ENCODE assay signal across 8 mouse cellular contexts in genomic region chr17:49309079-49309478, GRCm38 (mm10).
DNase-seq lines count a peak whose midpoint lies in the region; ATAC-seq lines count a peak whose summit lies in the region.

No protein-coding gene starts in this region.

- no peak overlapping the region for H3K9ac ChIP-seq in forebrain, embryonic 12.5 days
- no peak overlapping the region for H3K9ac ChIP-seq in intestine, embryonic 14.5 days (ENCODE audit: low read length)
- H3K9ac ChIP-seq in neural tube, embryonic 11.5 days (ENCODE audit: low read length), result no peak overlapping the region; the same call in 1 of the 2 replicates

- H3K4me3 ChIP-seq in forebrain, embryonic 12.5 days (replicated peaks), result no peak overlapping the region
- H3K4me3 ChIP-seq in intestine, embryonic 14.5 days (ENCODE audit: low read depth, low read length), result 0 out of 2 replicates have a peak overlapping the region, but pooled peaks have one; percentile 10
- no peak overlapping the region for H3K4me3 ChIP-seq in neural tube, embryonic 11.5 days (ENCODE audit: low read depth, low read length)

- H3K4me1 ChIP-seq in forebrain, embryonic 12.5 days, result no peaks in the 10 kb centered on the region
- H3K4me1 ChIP-seq in intestine, embryonic 14.5 days (replicated peaks; ENCODE audit: control insufficient read depth, insufficient read depth, low read length), result no peaks in the 10 kb centered on the region
- H3K4me1 ChIP-seq in neural tube, embryonic 11.5 days (ENCODE audit: control insufficient read depth, insufficient read depth, low read length), result no peaks in the 10 kb centered on the region

- DNase-seq in ES-CJ7 (ENCODE audit: low read depth, low spot score) (peak; percentile 30), WW6 (ENCODE audit: low read depth, low spot score) (peak; percentile 4)
- DNase-seq in intestine, embryonic 14.5 days (ENCODE audit: low spot score), result peak; percentile 78
- peak; percentile 72 to 85 for DNase-seq in layer of hippocampus, postnatal 36 days
- peak; percentile 66 for DNase-seq in neural tube, embryonic 11.5 days (ENCODE audit: low spot score)
- no peak for DNase-seq in thymus, postnatal 25 days

- no peaks in the 10 kb centered on the region for H3K36me3 ChIP-seq in forebrain, embryonic 12.5 days (replicated peaks)
- no peaks in the 10 kb centered on the region for H3K36me3 ChIP-seq in intestine, embryonic 14.5 days (ENCODE audit: control insufficient read depth, insufficient read depth, low read length)
- no peaks in the 10 kb centered on the region for H3K36me3 ChIP-seq in neural tube, embryonic 11.5 days (ENCODE audit: control insufficient read depth, insufficient read depth, low read length)

- H3K4me2 ChIP-seq in forebrain, embryonic 12.5 days, result peak overlapping the region; percentile 44
- peak overlapping the region; percentile 39 for H3K4me2 ChIP-seq in intestine, embryonic 14.5 days (ENCODE audit: low read length)
- H3K4me2 ChIP-seq in neural tube, embryonic 11.5 days (ENCODE audit: low read depth), result no peak overlapping the region

- ATAC-seq in forebrain, embryonic 12.5 days (ENCODE audit: low FRiP score), result peak; percentile 94
- ATAC-seq in intestine, embryonic 14.5 days (replicated peaks; ENCODE audit: low FRiP score, low TSS enrichment, low read depth), result peak; percentile 84
- ATAC-seq in neural tube, embryonic 11.5 days (ENCODE audit: insufficient read depth, low FRiP score, low TSS enrichment), result peak; percentile 77
- ATAC-seq in erythroid progenitor cell, adult 5-6 weeks (replicated peaks; ENCODE audit: low FRiP score, poor library complexity, severe bottlenecking), result no peak

- H3K9me3 ChIP-seq in forebrain, embryonic 12.5 days, result no peaks in the 10 kb centered on the region
- no peaks in the 10 kb centered on the region for H3K9me3 ChIP-seq in intestine, embryonic 14.5 days (ENCODE audit: control insufficient read depth, low read length)
- no peaks in the 10 kb centered on the region for H3K9me3 ChIP-seq in neural tube, embryonic 11.5 days (ENCODE audit: control insufficient read depth, low read length)

- H3K27ac ChIP-seq in forebrain, embryonic 12.5 days, result no peak overlapping the region
- no peak overlapping the region for H3K27ac ChIP-seq in intestine, embryonic 14.5 days (ENCODE audit: low read depth)
- H3K27ac ChIP-seq in neural tube, embryonic 11.5 days (ENCODE audit: low read depth, low read length), result no peak overlapping the region

- H3K27me3 ChIP-seq in forebrain, embryonic 12.5 days, result peaks cover 11% of the 10 kb centered on the region; the same call in 1 of the 2 replicates
- H3K27me3 ChIP-seq in intestine, embryonic 14.5 days (replicated peaks; ENCODE audit: control insufficient read depth, insufficient read depth, low read length), result no peaks in the 10 kb centered on the region
- H3K27me3 ChIP-seq in neural tube, embryonic 11.5 days (ENCODE audit: control insufficient read depth, insufficient read depth, low read length), result no peaks in the 10 kb centered on the region

- 32% methylated on average over 5 of the region's 5 CpGs for WGBS in forebrain, embryonic 12.5 days
- WGBS in intestine, embryonic 14.5 days, result 14% methylated on average over 5 of the region's 5 CpGs
- 27% methylated on average over 5 of the region's 5 CpGs for WGBS in neural tube, embryonic 11.5 days
